Mouse (Mus musculus) stomach, embryonic 15.5 days (tissue): ENCODE data around the gene Rab3a. TPM values are rescaled to one million over a fixed set of nuclear protein-coding genes. Genes with fewer than 3 reads are reported as not detected.

ENCODE experiments used
- ATAC-seq: fragments of 200-750 bp; cut with Nextera tagmentation; 2 replicates; pipeline ENCODE4 v1.8.0; 2017; ENCODE audit warnings: low read depth, moderate number of reproducible peaks, moderate TSS enrichment; ENCODE audit not compliant: insufficient read depth, low FRiP score
- H3K27ac ChIP-seq: fragments of 300-500 bp; sonication (generic); 2 replicates; pipeline ENCODE4 v1.5.1; 2015; ENCODE audit warnings: mild to moderate bottlenecking, inconsistent platforms
- H3K27me3 ChIP-seq: fragments of 300-500 bp; sonication (generic); replicated peaks from 2 replicates; pipeline ENCODE4 v1.6.1; 2015; ENCODE audit warnings: inconsistent platforms
- H3K36me3 ChIP-seq: fragments of 300-500 bp; sonication (generic); 2 replicates; pipeline ENCODE4 v1.6.1; 2015; ENCODE audit warnings: inconsistent platforms
- H3K4me1 ChIP-seq: fragments of 300-500 bp; sonication (generic); 2 replicates; pipeline ENCODE4 v1.6.1; 2015; ENCODE audit warnings: inconsistent platforms
- H3K4me2 ChIP-seq: fragments of 300-500 bp; sonication (generic); 2 replicates; pipeline ENCODE4 v1.6.1; 2015; ENCODE audit warnings: mild to moderate bottlenecking, inconsistent platforms
- H3K4me3 ChIP-seq: fragments of 300-500 bp; sonication (generic); replicated peaks from 2 replicates; pipeline ENCODE4 v1.5.1; 2015; ENCODE audit warnings: inconsistent platforms
- H3K9ac ChIP-seq: fragments of 300-500 bp; sonication (generic); 2 replicates; pipeline ENCODE4 v1.6.1; 2015; ENCODE audit warnings: inconsistent platforms
- H3K9me3 ChIP-seq: fragments of 300-500 bp; sonication (generic); 2 replicates; pipeline ENCODE4 v1.6.1; 2016; ENCODE audit warnings: inconsistent platforms
- WGBS: fragments of 180-500 bp; shearing (Covaris S2); methylation state at CpG from one replicate; pipeline ENCODE4 v1.1.7; 2015; 5-methylcytosine and 5-hydroxymethylcytosine counted together
- polyA plus RNA-seq: library from polyadenylated mRNA; unstranded; fragments of >200 nt; fragmentation: Nextera tagmentation; extraction: Ambion mirVana; gene quantifications from 2 replicates; pipeline ENCODE4 v1.2.1, GENCODE M21; 2015

The Rab3a gene
- polyA plus RNA-seq, 1 experiment from 2014 or later = 20.9 TPM

GRCm38 (mm10) chr8:70763354-70763753 lies 8.9 kb downstream of the Rab3a start:
- no peak overlapping the region for H3K4me3 ChIP-seq
- H3K9me3 ChIP-seq = no peaks in the 10 kb centered on the region
- H3K4me1 ChIP-seq = peaks cover 29% of the 10 kb centered on the region
- H3K36me3 ChIP-seq = 0 out of 2 replicates have a peak, but pooled peaks cover 1% of the 10 kb centered on the region
- no peak for ATAC-seq
- H3K27me3 ChIP-seq = no peaks in the 10 kb centered on the region
- 7% methylated on average over 3 of the region's 3 CpGs for WGBS
- peak overlapping the region; percentile 83 for H3K27ac ChIP-seq
- no peak overlapping the region for H3K4me2 ChIP-seq
- no peak overlapping the region for H3K9ac ChIP-seq

- H3K9me3 ChIP-seq = no peaks in the 10 kb centered on the region
- peak overlapping the region; percentile 83 for H3K27ac ChIP-seq
- H3K4me3 ChIP-seq = no peak overlapping the region
- no peaks in the 10 kb centered on the region for H3K27me3 ChIP-seq
- peaks cover 26% of the 10 kb centered on the region for H3K4me1 ChIP-seq
- H3K36me3 ChIP-seq = 0 out of 2 replicates have a peak, but pooled peaks cover 7% of the 10 kb centered on the region
- WGBS = 65% methylated on average over 8 of the region's 8 CpGs
- ATAC-seq = peak; percentile 39
- peak overlapping the region; percentile 17; the same call in 1 of the 2 replicates for H3K4me2 ChIP-seq
- H3K9ac ChIP-seq = no peak overlapping the region
Measured at GRCm38 (mm10) chr8:70764026-70764425, 9.5 kb downstream of the Rab3a start.

- 82% methylated on average over 13 of the region's 13 CpGs for WGBS
- Histone ChIP-seq H3K4me1 (peaks cover 22% of the 10 kb centered on the region), H3K36me3 (0 out of 2 replicates have a peak, but pooled peaks cover 8% of the 10 kb centered on the region), H3K4me2 (peak overlapping the region; percentile 77; the same call in 1 of the 2 replicates), H3K9ac (no peak overlapping the region), H3K9me3 (no peaks in the 10 kb centered on the region), H3K4me3 (no peak overlapping the region; the same call in 1 of the 2 replicates), H3K27ac (peak overlapping the region; percentile 70), H3K27me3 (no peaks in the 10 kb centered on the region)
- no peak for ATAC-seq
Measured at GRCm38 (mm10) chr8:70764676-70765075, 10.2 kb downstream of the Rab3a start.

DNA sequence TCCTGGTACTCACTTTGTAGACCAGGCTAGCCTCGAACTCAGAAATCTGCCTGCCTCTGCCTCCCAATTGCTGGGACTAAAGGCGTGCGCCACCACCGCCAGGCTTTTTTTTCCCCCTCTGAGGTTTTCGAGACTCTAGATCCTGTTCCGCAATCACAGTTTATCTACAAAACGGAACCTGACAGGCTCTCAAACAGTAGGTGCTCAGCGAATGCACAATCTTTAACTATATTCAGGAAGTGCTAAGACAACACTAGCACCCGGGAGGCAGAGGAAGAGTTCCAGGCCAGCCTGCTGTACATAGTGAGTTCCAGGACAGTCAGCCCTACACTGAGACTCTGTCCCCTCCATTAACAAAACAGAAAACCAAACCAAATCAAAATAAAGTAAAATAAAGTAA lies 10.8 kb downstream of the Rab3a start:
- H3K9ac ChIP-seq = 0 out of 2 replicates have a peak overlapping the region, but pooled peaks have one; percentile 33
- 62% methylated on average over 9 of the region's 9 CpGs for WGBS
- no peaks in the 10 kb centered on the region for H3K27me3 ChIP-seq
- peak overlapping the region; percentile 70 for H3K27ac ChIP-seq
- peak overlapping the region; percentile 43 for H3K4me3 ChIP-seq
- ATAC-seq = no peak
- no peaks in the 10 kb centered on the region for H3K9me3 ChIP-seq
- H3K36me3 ChIP-seq = 0 out of 2 replicates have a peak, but pooled peaks cover 8% of the 10 kb centered on the region
- H3K4me1 ChIP-seq = peaks cover 17% of the 10 kb centered on the region
- peak overlapping the region; percentile 77 for H3K4me2 ChIP-seq

DNA sequence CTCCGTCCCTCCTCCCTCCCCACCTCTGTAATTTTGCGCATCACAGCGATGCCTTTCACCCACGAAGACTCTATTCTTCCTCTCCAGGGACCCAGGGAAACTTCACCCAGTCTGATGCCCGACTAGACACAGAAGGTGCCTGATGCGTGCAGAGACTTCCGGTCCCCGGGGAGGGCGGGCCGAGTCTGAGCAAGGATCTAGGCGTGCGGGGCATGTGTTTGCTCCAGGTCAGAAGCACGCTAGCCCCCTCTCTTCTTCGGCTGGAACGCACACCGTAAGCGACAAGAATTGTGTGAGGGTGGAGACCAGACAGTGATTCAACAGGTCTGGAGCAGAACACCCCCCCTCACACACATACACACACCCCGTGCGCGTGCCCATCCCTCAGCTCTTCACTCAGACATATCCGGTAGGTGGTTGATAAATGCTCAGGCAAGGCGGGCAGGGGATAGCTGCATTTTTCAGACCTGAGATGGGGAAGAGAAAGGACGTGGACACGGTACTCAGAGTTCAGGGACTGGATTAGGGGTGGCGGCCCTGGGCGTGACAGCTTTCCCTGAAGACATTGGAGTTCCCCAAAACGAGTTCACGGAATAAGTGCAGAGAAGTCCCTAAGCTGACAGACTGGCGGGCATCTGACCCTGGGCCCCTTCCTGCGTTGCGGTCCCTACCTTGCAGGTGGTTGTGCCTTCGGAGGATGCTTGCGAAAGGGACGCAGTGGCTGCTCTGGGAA lies 11.5 kb downstream of the Rab3a start:
- Histone ChIP-seq H3K4me2 (peak overlapping the region; percentile 77), H3K4me1 (peaks cover 17% of the 10 kb centered on the region), H3K4me3 (peak overlapping the region; percentile 43), H3K27ac (peak overlapping the region; percentile 70), H3K9me3 (no peaks in the 10 kb centered on the region), H3K27me3 (no peaks in the 10 kb centered on the region), H3K9ac (peak overlapping the region; percentile 33; the same call in 1 of the 2 replicates), H3K36me3 (peaks cover 15% of the 10 kb centered on the region; the same call in 1 of the 2 replicates)
- ATAC-seq = no peak
- WGBS = 2% methylated on average over 34 of the region's 34 CpGs

- Histone ChIP-seq H3K4me1 (peaks cover 17% of the 10 kb centered on the region), H3K27me3 (no peaks in the 10 kb centered on the region), H3K4me3 (peak overlapping the region; percentile 43), H3K9ac (peak overlapping the region; percentile 33; the same call in 1 of the 2 replicates), H3K9me3 (no peaks in the 10 kb centered on the region), H3K4me2 (peak overlapping the region; percentile 77), H3K27ac (peak overlapping the region; percentile 70), H3K36me3 (peaks cover 23% of the 10 kb centered on the region; the same call in 1 of the 2 replicates)
- peak; percentile 55 for ATAC-seq
- WGBS = 10% methylated on average over 21 of the region's 21 CpGs
Measured at GRCm38 (mm10) chr8:70766571-70767440, 12.3 kb downstream of the Rab3a start.

DNA sequence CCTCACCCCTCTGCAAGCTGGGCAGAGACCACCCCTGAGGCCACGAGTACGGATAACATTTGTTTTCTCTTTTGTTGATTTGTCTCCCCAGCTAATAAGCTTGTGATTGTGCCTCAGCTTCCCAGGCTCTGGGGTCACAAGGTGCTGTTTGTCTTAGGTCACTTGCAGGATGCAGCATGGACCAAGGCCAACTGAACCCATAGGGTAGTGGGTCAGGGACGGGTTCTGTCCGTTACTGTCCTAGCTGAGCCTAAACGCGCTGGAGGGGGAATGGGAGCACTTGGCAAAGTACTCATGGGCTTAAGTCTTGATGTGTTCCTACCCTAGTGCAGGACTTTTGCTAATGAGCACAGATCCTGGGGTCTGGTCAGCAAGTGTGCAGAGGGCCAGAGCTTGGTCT lies 13.0 kb downstream of the Rab3a start:
- Histone ChIP-seq H3K4me3 (no peak overlapping the region), H3K27ac (peak overlapping the region; percentile 70), H3K9ac (no peak overlapping the region), H3K27me3 (no peaks in the 10 kb centered on the region), H3K9me3 (no peaks in the 10 kb centered on the region), H3K36me3 (peaks cover 26% of the 10 kb centered on the region; the same call in 1 of the 2 replicates), H3K4me1 (peaks cover 18% of the 10 kb centered on the region), H3K4me2 (no peak overlapping the region)
- no peak for ATAC-seq
- WGBS = 86% methylated on average over 6 of the region's 6 CpGs

DNA sequence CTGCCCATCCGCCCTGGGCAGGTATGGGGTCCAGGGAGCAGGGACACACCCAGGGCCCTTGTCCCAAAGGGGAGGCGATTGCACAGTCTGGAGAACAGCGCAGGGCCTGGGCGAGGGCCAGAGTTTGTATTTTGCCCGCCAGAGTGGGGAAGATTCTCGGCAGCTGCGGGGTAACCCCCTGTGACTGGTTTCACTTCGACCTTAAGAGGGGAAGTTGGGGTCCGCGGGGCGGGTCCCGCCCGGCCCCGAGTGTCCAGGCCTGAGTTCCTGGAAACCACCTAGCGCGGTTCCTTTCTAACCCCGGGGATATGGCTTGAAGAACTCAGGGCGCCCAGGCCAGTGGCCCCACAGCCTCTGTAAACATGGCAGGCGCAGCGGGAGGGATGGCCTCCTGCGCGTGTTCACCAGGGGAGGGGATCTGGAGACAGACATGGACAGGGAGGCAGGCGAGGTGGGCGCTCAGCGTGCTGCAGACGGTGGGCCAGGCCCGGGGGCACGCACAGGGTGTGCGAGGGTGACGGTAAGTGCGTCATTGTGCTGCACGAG lies 13.8 kb downstream of the Rab3a start:
- 0 out of 2 replicates have a peak overlapping the region, but pooled peaks have one; percentile 24 for H3K27ac ChIP-seq
- no peak for ATAC-seq
- no peak overlapping the region for H3K4me3 ChIP-seq
- H3K27me3 ChIP-seq = no peaks in the 10 kb centered on the region
- no peak overlapping the region for H3K4me2 ChIP-seq
- peaks cover 26% of the 10 kb centered on the region for H3K4me1 ChIP-seq
- H3K9ac ChIP-seq = no peak overlapping the region
- peaks cover 26% of the 10 kb centered on the region; the same call in 1 of the 2 replicates for H3K36me3 ChIP-seq
- no peaks in the 10 kb centered on the region for H3K9me3 ChIP-seq
- WGBS = 92% methylated on average over 32 of the region's 32 CpGs

GRCm38 (mm10) chr8:70768956-70769355 lies 14.5 kb downstream of the Rab3a start:
- no peak for ATAC-seq
- Histone ChIP-seq H3K36me3 (peaks cover 26% of the 10 kb centered on the region; the same call in 1 of the 2 replicates), H3K4me1 (peaks cover 32% of the 10 kb centered on the region), H3K9ac (no peak overlapping the region), H3K27ac (no peak overlapping the region), H3K27me3 (no peaks in the 10 kb centered on the region), H3K9me3 (no peaks in the 10 kb centered on the region), H3K4me2 (no peak overlapping the region), H3K4me3 (no peak overlapping the region)
- 79% methylated on average over 16 of the region's 16 CpGs for WGBS

DNA sequence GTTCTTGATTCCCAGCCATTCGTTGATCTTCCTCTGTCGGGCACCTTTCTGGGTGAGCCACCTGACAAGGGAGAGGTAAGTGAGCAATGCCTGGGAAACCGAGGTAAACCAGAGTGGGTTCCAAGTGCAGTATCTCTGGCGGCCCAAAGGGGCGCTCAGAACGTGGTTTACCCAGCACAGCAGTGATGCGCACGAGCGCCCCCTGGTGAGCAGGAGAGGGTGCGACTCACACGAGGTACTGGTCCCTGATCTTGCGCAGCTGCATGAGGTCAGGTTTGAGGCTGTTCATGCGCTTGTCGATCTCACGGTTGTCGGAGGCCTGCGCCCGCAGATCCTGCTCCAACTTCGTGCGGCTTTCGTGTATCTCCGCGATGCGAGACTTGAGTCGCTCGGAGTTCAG lies 14.9 kb downstream of the Rab3a start:
- H3K4me3 ChIP-seq = no peak overlapping the region
- 6% methylated on average over 26 of the region's 26 CpGs for WGBS
- peak; percentile 57 for ATAC-seq
- H3K9me3 ChIP-seq = no peaks in the 10 kb centered on the region
- no peak overlapping the region for H3K4me2 ChIP-seq
- no peaks in the 10 kb centered on the region for H3K27me3 ChIP-seq
- H3K27ac ChIP-seq = no peak overlapping the region
- H3K9ac ChIP-seq = no peak overlapping the region
- H3K36me3 ChIP-seq = peaks cover 26% of the 10 kb centered on the region; the same call in 1 of the 2 replicates
- H3K4me1 ChIP-seq = peaks cover 36% of the 10 kb centered on the region

GRCm38 (mm10) chr8:70769858-70770257 lies 15.4 kb downstream of the Rab3a start:
- Histone ChIP-seq H3K4me2 (no peak overlapping the region), H3K27me3 (no peaks in the 10 kb centered on the region), H3K9ac (no peak overlapping the region), H3K9me3 (no peaks in the 10 kb centered on the region), H3K36me3 (peaks cover 26% of the 10 kb centered on the region; the same call in 1 of the 2 replicates), H3K27ac (no peak overlapping the region), H3K4me1 (peaks cover 41% of the 10 kb centered on the region), H3K4me3 (no peak overlapping the region)
- ATAC-seq = no peak
- 71% methylated on average over 12 of the region's 12 CpGs for WGBS
